Mouse (Mus musculus): ENCODE measurements around the gene Zfand3. TPM values are rescaled to one million over a fixed set of nuclear protein-coding genes. Genes with fewer than 3 reads are reported as not detected.

The Zfand3 gene
- polyA plus RNA-seq, 1 experiment from 2014 or later: 34.2 TPM

GRCm38 (mm10) chr17:30188031-30188981, 183.8 kb downstream of the Zfand3 start:
- 0 out of 2 replicates have a peak overlapping the region, but pooled peaks have one; percentile 5 for H3K27ac ChIP-seq (ENCODE audit: low read length)
- ATAC-seq (ENCODE audit: insufficient read depth, low FRiP score): no peak

GRCm38 (mm10) chr17:30191097-30191640, 186.6 kb downstream of the Zfand3 start:
- no peak for ATAC-seq (ENCODE audit: insufficient read depth, low FRiP score)
- H3K36me3 ChIP-seq (ENCODE audit: control insufficient read depth, insufficient read depth, low read length): no peaks in the 10 kb centered on the region
- 73% methylated on average over 11 of the region's 11 CpGs for WGBS

More at GRCm38 (mm10) chr17:30188031-30188981, 183.8 kb downstream of the Zfand3 start:
- Histone ChIP-seq H3K4me2 (ENCODE audit: low read depth, low read length) (no peak overlapping the region), H3K9me3 (replicated peaks; ENCODE audit: control insufficient read depth, low read length) (no peaks in the 10 kb centered on the region), H3K9ac (ENCODE audit: low read length) (no peak overlapping the region), H3K4me3 (replicated peaks; ENCODE audit: low read length) (no peak overlapping the region), H3K36me3 (ENCODE audit: control insufficient read depth, insufficient read depth, low read length) (no peaks in the 10 kb centered on the region), H3K27me3 (ENCODE audit: control insufficient read depth, insufficient read depth, low read length) (no peaks in the 10 kb centered on the region), H3K4me1 (ENCODE audit: control insufficient read depth, insufficient read depth, low read length) (peaks cover 18% of the 10 kb centered on the region)
- WGBS: 39% methylated on average over 20 of the region's 20 CpGs

GRCm38 (mm10) chr17:30192416-30193005, 188.0 kb downstream of the Zfand3 start:
- Histone ChIP-seq H3K9me3 (replicated peaks; ENCODE audit: control insufficient read depth, low read length) (no peaks in the 10 kb centered on the region), H3K4me3 (replicated peaks; ENCODE audit: low read length) (no peak overlapping the region), H3K27me3 (ENCODE audit: control insufficient read depth, insufficient read depth, low read length) (no peaks in the 10 kb centered on the region), H3K4me2 (ENCODE audit: low read depth, low read length) (no peak overlapping the region), H3K4me1 (ENCODE audit: control insufficient read depth, insufficient read depth, low read length) (peaks cover 24% of the 10 kb centered on the region), H3K9ac (ENCODE audit: low read length) (no peak overlapping the region), H3K27ac (ENCODE audit: low read length) (no peak overlapping the region), H3K36me3 (ENCODE audit: control insufficient read depth, insufficient read depth, low read length) (no peaks in the 10 kb centered on the region)
- 88% methylated on average over 26 of the region's 26 CpGs for WGBS
- ATAC-seq (ENCODE audit: insufficient read depth, low FRiP score): no peak

More at GRCm38 (mm10) chr17:30191097-30191640, 186.6 kb downstream of the Zfand3 start:
- H3K4me3 ChIP-seq (replicated peaks; ENCODE audit: low read length): no peak overlapping the region
- no peak overlapping the region for H3K27ac ChIP-seq (ENCODE audit: low read length)
- H3K4me1 ChIP-seq (ENCODE audit: control insufficient read depth, insufficient read depth, low read length): peaks cover 18% of the 10 kb centered on the region
- H3K9me3 ChIP-seq (replicated peaks; ENCODE audit: control insufficient read depth, low read length): no peaks in the 10 kb centered on the region
- no peaks in the 10 kb centered on the region for H3K27me3 ChIP-seq (ENCODE audit: control insufficient read depth, insufficient read depth, low read length)
- no peak overlapping the region for H3K4me2 ChIP-seq (ENCODE audit: low read depth, low read length)
- no peak overlapping the region for H3K9ac ChIP-seq (ENCODE audit: low read length)

GRCm38 (mm10) chr17:30193615-30194014, 189.1 kb downstream of the Zfand3 start:
- ATAC-seq (ENCODE audit: insufficient read depth, low FRiP score): no peak
- Histone ChIP-seq H3K9ac (ENCODE audit: low read length) (no peak overlapping the region), H3K27me3 (ENCODE audit: control insufficient read depth, insufficient read depth, low read length) (no peaks in the 10 kb centered on the region), H3K9me3 (replicated peaks; ENCODE audit: control insufficient read depth, low read length) (no peaks in the 10 kb centered on the region), H3K27ac (ENCODE audit: low read length) (no peak overlapping the region), H3K4me3 (replicated peaks; ENCODE audit: low read length) (no peak overlapping the region), H3K4me1 (ENCODE audit: control insufficient read depth, insufficient read depth, low read length) (peaks cover 25% of the 10 kb centered on the region), H3K36me3 (ENCODE audit: control insufficient read depth, insufficient read depth, low read length) (no peaks in the 10 kb centered on the region), H3K4me2 (ENCODE audit: low read depth, low read length) (no peak overlapping the region)
- WGBS: 59% methylated on average over 2 of the region's 2 CpGs

GRCm38 (mm10) chr17:30194091-30194490, 189.6 kb downstream of the Zfand3 start:
- no peaks in the 10 kb centered on the region for H3K27me3 ChIP-seq (ENCODE audit: control insufficient read depth, insufficient read depth, low read length)
- no peak for ATAC-seq (ENCODE audit: insufficient read depth, low FRiP score)
- no peaks in the 10 kb centered on the region for H3K36me3 ChIP-seq (ENCODE audit: control insufficient read depth, insufficient read depth, low read length)
- no peak overlapping the region for H3K9ac ChIP-seq (ENCODE audit: low read length)
- H3K4me1 ChIP-seq (ENCODE audit: control insufficient read depth, insufficient read depth, low read length): peaks cover 27% of the 10 kb centered on the region
- H3K4me2 ChIP-seq (ENCODE audit: low read depth, low read length): no peak overlapping the region
- H3K27ac ChIP-seq (ENCODE audit: low read length): no peak overlapping the region
- H3K9me3 ChIP-seq (replicated peaks; ENCODE audit: control insufficient read depth, low read length): no peaks in the 10 kb centered on the region
- no peak overlapping the region for H3K4me3 ChIP-seq (replicated peaks; ENCODE audit: low read length)
- 49% methylated on average over 3 of the region's 3 CpGs for WGBS

- WGBS: 61% methylated on average over 11 of the region's 11 CpGs
- H3K27me3 ChIP-seq (ENCODE audit: control insufficient read depth, insufficient read depth, low read length): no peaks in the 10 kb centered on the region
- no peaks in the 10 kb centered on the region for H3K9me3 ChIP-seq (replicated peaks; ENCODE audit: control insufficient read depth, low read length)
- no peak for ATAC-seq (ENCODE audit: insufficient read depth, low FRiP score)
- H3K4me1 ChIP-seq (ENCODE audit: control insufficient read depth, insufficient read depth, low read length): peaks cover 34% of the 10 kb centered on the region
- no peak overlapping the region for H3K27ac ChIP-seq (ENCODE audit: low read length)
- no peak overlapping the region for H3K4me3 ChIP-seq (replicated peaks; ENCODE audit: low read length)
- H3K36me3 ChIP-seq (ENCODE audit: control insufficient read depth, insufficient read depth, low read length): no peaks in the 10 kb centered on the region
- H3K9ac ChIP-seq (ENCODE audit: low read length): no peak overlapping the region
- H3K4me2 ChIP-seq (ENCODE audit: low read depth, low read length): no peak overlapping the region
Observed at GRCm38 (mm10) chr17:30194629-30195445, 190.3 kb downstream of the Zfand3 start.

- H3K4me2 ChIP-seq (ENCODE audit: low read depth, low read length): no peak overlapping the region
- no peak overlapping the region for H3K27ac ChIP-seq (ENCODE audit: low read length)
- peaks cover 43% of the 10 kb centered on the region for H3K4me1 ChIP-seq (ENCODE audit: control insufficient read depth, insufficient read depth, low read length)
- no peak for ATAC-seq (ENCODE audit: insufficient read depth, low FRiP score)
- H3K9ac ChIP-seq (ENCODE audit: low read length): no peak overlapping the region
- no peaks in the 10 kb centered on the region for H3K36me3 ChIP-seq (ENCODE audit: control insufficient read depth, insufficient read depth, low read length)
- H3K9me3 ChIP-seq (replicated peaks; ENCODE audit: control insufficient read depth, low read length): no peaks in the 10 kb centered on the region
- WGBS: 83% methylated on average over 21 of the region's 21 CpGs
- no peak overlapping the region for H3K4me3 ChIP-seq (replicated peaks; ENCODE audit: low read length)
- no peaks in the 10 kb centered on the region for H3K27me3 ChIP-seq (ENCODE audit: control insufficient read depth, insufficient read depth, low read length)
Observed at GRCm38 (mm10) chr17:30195591-30196183, 191.2 kb downstream of the Zfand3 start.

- ATAC-seq (ENCODE audit: insufficient read depth, low FRiP score): no peak
- peak overlapping the region; percentile 44 for H3K27ac ChIP-seq (ENCODE audit: low read length)
- H3K9me3 ChIP-seq (replicated peaks; ENCODE audit: control insufficient read depth, low read length): no peaks in the 10 kb centered on the region
- peak overlapping the region; percentile 28; the same call in 1 of the 2 replicates for H3K9ac ChIP-seq (ENCODE audit: low read length)
- H3K4me2 ChIP-seq (ENCODE audit: low read depth, low read length): no peak overlapping the region
- H3K27me3 ChIP-seq (ENCODE audit: control insufficient read depth, insufficient read depth, low read length): no peaks in the 10 kb centered on the region
- WGBS: 73% methylated on average over 17 of the region's 17 CpGs
- no peak overlapping the region for H3K4me3 ChIP-seq (replicated peaks; ENCODE audit: low read length)
- peaks cover 47% of the 10 kb centered on the region for H3K4me1 ChIP-seq (ENCODE audit: control insufficient read depth, insufficient read depth, low read length)
- H3K36me3 ChIP-seq (ENCODE audit: control insufficient read depth, insufficient read depth, low read length): no peaks in the 10 kb centered on the region
Observed at GRCm38 (mm10) chr17:30196401-30197279, 192.1 kb downstream of the Zfand3 start.

All from stomach, embryonic 16.5 days (tissue).